Mouse (Mus musculus): ENCODE measurements around the gene Hid1.
A peak's percentile ranks its signal among the peaks of the same experiment; 100 is the strongest.

Hid1 gene

GRCm38 (mm10) chr11:115337350-115337749, 30.2 kb downstream of the Hid1 start:
- DNase-seq (ENCODE audit: low read depth, low spot score), result no peak

DNA sequence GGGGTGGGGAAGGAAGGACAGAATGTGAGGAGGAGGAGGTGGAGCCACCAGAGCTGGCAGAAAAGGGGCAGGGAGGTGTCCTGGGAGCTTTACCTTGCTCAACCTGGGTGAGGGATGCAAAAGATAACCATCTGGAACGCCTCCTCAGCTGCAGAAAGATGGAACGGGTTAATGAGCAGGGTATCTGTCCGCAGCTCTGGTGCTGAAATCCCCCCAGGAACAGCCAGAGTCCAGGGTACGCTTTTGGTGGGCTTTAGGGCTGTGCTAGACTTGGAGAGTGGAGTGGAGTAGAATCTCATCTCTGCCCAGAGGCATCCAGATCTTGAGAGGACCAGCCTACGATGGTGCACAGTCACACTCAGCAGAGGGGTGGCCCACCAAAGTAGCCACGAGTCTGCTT, 31.4 kb downstream of the Hid1 start:
- DNase-seq (ENCODE audit: low read depth, low spot score), result no peak

GRCm38 (mm10) chr11:115335223-115335622, 32.3 kb downstream of the Hid1 start:
- no peak for DNase-seq (ENCODE audit: low read depth, low spot score)

- no peak for DNase-seq (ENCODE audit: low read depth, low spot score)
Observed at GRCm38 (mm10) chr11:115334531-115334930, 33.0 kb downstream of the Hid1 start, which contains the start of gene Otop3. Gene Otop3 (plus strand): TSS chr11:115334731.

DNA sequence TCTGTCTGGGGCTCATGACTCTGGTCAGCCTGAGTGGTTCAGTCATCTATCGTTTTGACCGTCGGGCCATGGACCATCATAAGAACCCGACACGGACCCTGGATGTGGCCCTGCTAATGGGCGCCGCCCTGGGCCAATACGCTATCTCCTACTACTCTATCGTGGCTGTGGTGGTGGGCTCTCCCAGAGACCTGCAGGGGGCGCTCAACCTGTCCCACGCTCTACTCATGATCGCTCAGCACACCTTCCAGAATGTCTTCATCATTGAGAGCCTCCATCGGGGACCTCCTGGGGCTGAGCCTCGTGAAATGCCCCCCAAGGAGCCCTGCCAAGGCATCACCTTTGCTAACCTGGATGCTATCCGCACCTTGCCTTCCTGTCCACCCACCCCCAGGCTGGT, 38.2 kb downstream of the Hid1 start:
- DNase-seq (ENCODE audit: low read depth, low spot score), result no peak

GRCm38 (mm10) chr11:115326730-115327129, 40.8 kb downstream of the Hid1 start:
- peak; percentile 69 for DNase-seq (ENCODE audit: low read depth, low spot score)

- DNase-seq (ENCODE audit: low read depth, low spot score), result no peak
Observed at GRCm38 (mm10) chr11:115323354-115323753, 44.2 kb downstream of the Hid1 start.

DNA sequence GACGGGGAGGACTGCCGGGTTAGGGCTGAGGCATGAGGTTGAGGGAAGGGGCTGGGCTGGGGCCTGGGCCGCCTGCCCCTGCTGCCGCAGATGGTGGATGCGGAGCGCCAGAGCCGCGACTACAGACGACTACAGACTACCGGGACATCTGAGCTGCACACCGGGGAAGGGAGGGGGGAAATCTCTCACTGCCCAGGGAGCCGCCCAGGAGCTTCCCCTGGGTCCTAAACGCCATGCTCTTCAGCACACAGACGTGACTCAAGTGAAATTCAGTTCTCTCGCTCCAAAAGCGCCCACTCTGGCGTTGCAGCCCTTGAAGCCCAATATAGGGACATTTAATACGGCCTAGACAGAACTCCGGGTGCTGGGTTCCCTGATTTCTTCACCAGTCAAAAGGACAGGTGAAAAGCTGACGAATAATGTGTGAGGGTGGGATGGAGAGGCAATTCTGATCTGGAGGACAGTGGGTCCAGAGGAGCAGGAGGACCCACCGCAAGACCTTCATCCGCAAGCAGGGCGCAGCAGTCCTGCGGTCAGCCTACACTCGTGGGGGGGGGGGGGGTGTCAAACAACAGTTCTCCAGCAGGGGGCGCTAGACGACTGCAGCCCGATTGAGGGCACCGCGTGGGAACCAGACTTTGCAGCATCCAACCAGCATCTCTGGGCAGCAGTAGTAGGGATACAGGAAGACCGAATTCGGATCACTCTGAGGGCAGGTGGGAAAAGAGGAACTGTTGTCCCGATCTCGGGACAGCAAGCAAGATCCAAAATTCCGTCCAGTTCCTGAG, 45.5 kb downstream of the Hid1 start, which contains the start of gene Ush1g:
TSS of gene Ush1g (minus strand) at position 136 of the 788 bp plus-strand sequence.
- peak; percentile 88 for DNase-seq (ENCODE audit: low read depth, low spot score)

- DNase-seq (ENCODE audit: low read depth, low spot score), result peak; percentile 65
Observed at GRCm38 (mm10) chr11:115319704-115320383, 47.7 kb downstream of the Hid1 start.

DNA sequence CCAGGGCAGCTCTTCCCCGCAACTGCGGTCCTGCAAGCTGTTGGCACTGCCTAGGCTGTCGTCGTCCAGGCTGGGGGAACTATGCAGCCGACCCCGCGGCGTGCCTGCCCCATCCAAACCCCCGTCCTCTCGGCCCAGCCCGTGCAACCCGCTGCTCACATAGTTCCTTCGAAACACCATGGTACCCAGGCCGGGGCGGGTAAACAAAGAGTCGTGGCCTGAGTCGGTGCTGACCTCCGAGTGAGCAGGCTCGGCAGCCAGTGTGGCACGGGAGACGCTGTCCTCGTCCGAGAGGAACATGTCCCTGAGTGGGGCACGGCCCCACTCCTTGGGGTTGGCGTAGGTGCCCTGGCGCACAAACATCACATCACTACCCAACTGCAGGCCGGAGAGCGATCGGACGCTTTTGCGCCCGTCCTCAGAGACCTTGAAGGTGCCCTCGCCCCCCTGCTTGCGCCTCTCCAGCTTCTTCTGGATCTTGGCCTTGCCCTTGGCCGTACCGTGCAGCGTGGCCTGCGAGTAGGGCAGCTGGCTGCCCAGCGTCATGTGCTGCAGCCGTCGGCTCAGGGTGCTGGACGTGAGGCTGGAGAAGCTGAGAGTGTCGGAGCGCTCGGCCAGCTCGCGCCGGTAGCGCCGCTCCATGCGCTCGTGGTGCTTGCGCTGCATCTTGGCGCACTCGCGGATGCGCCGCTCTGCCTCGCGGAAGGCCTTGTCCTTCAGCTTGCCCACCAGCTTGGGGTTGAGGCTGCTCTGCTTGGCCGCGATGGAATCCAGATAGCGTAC, 49.1 kb downstream of the Hid1 start:
- DNase-seq (ENCODE audit: low read depth, low spot score), result no peak

GRCm38 (mm10) chr11:115317204-115317603, 50.4 kb downstream of the Hid1 start:
- DNase-seq (ENCODE audit: low read depth, low spot score), result no peak

DNA sequence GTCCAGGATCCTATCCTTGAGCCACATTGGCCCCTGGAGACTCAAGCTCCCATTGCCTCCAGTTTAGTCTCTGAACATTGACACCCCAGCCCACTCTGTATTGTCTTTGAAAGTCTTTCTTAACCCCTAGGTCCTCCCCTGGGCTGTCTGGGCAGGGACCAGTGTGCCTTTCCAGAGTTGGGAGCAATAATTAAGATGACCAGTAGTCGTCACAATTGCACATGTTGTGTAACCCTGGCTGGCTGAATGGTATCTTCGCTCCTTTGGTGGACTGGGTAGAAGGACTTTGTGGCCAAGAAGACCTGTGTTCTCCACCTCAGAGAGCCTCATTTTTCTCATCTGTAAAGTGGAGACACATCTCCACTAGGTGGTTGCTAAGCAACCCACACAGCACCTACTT, 53.3 kb downstream of the Hid1 start:
- DNase-seq (ENCODE audit: low read depth, low spot score), result peak; percentile 22

DNA sequence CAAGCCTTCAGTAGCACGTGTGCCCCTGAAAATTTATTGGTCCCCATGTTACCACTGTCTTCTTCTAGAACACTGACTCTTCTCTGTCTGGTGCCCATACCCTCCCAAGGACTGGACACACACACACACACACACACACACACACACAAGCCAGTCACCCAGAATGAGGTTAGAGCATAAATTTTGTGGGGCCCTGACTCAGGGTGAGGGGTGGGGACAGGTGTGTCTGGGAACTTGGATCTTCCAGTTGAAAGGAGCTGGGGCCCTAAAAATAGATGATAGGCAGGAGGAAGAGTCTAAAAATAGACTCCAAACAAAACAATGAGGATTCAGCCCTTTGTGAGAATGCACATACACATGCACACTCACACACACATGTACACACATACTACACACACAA, 58.8 kb downstream of the Hid1 start:
- no peak for DNase-seq (ENCODE audit: low read depth, low spot score)

DNA sequence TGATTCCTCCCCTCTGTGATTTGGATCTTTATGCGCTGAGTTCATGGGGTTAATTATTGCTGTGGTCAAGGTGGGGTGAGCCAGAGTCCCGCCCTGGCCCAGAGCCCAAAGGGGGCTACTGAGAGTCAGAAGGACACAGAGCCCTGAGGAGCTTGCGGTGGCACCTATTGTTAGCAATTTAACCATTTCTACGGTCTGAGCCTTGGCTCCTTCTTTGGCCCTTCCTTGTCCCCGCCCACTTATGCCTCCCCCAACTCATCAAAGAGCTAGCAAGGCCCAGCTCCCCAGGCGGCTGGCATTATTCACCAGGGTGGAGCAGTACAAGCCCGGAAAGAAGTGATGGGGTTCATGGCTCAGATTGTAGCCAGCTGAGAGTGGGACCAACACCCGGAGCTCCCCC, 60.7 kb downstream of the Hid1 start, which contains the start of gene Otop2:
TSS of gene Otop2 (plus strand) at position 301 of the 400 bp plus-strand sequence.
- DNase-seq (ENCODE audit: low read depth, low spot score), result no peak

DNA sequence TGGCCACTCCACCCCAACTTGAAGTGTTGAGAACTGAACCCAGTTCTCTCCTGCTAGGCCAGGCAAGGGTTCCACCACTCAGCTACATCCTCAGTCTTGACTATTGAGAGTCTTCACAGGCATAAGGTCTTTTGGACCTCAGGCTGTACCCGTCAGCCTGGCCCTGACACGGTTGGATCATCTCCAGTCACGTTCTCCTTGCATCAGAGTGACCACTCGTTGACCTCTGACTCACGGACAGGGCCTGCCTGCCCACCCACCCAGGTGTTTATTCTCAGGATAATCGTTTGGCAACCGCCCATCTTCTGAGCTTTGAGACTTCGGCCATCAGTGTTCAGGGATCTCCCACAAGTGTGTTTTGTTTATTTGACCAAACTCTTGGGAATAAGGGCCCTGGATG, 64.4 kb downstream of the Hid1 start:
- DNase-seq (ENCODE audit: low read depth, low spot score), result no peak

DNA sequence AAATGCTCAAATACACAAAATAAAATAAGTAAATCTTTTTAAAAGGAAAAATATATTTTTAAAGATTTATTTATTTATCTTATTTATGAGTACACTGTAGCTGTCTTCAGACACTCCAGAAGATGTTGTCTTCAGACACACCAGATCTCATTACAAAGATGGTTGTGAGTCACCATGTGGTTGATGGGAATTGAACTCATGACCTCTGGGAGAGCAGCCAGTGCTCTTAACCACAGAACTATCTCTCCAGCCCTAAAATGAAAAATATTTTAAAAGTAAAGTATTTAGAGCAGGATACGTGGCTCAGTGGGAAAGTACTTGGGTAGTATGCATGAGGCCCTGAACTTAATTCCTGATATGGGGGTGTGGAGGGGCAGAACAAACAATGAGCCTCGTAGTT, 66.2 kb downstream of the Hid1 start:
- DNase-seq (ENCODE audit: low read depth, low spot score), result no peak

DNA sequence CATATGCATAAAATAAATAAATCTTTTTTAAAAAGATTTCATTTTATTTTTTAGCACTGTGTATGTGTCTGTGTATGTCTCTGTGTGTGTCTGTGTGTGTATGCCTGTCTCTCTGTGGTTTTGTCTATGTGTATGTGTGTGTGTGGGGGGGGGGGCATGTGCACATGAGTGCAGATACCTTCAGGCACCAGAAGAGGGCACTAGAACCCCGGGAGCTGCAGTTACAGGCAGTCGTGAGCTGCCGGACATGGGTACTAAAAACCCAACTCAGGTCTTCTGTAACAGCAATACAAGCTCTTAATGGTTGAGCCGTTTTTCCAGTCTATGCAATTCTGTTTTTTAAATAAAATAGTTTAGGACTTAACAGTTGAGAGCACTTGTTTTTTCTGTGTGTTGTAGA, 66.8 kb downstream of the Hid1 start:
- DNase-seq (ENCODE audit: low read depth, low spot score), result no peak

DNA sequence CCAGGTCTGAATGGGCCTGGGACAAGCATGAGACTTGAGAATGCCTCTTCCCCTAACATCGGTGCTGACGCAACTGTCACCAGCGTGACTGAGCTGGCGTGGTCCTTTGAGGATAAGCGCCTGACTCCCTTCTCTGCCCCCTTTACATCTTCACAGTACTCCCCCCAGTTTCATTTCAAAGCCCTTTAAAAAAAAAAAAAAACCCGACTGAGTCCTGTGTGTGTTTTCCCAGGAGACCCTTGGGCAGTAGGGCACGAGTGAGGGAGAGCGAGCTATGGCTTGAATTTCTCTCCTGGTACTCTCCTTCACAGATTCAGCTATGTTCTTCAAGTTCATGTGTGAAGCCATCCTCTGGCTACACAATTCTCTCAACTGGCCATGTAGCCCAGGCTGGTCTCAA, 69.4 kb downstream of the Hid1 start:
- no peak for DNase-seq (ENCODE audit: low read depth, low spot score)
